Mouse (Mus musculus) liver, embryonic 13.5 days (tissue): ENCODE measurements around the gene Arv1. TPM values are rescaled to one million over a fixed set of nuclear protein-coding genes. Genes with fewer than 3 reads are reported as not detected.

Experiments
- ATAC-seq: fragments of 200-750 bp; cut with Nextera tagmentation; 2 replicates; pipeline ENCODE4 v1.8.0; 2017; ENCODE audit warnings: low read depth, mild to moderate bottlenecking, moderate number of reproducible peaks, moderate library complexity
- DNase-seq: peaks from one replicate; pipeline ENCODE4 v3.0.0; 2022
- H3K27ac ChIP-seq: fragments of 300-500 bp; sonication (generic); 2 replicates; pipeline ENCODE4 v1.5.1; 2015; ENCODE audit warnings: moderate library complexity, mild to moderate bottlenecking, inconsistent platforms
- H3K27me3 ChIP-seq: fragments of 300-500 bp; sonication (generic); 2 replicates; pipeline ENCODE4 v1.6.1; 2015; ENCODE audit warnings: mild to moderate bottlenecking, inconsistent platforms
- H3K36me3 ChIP-seq: fragments of 300-500 bp; sonication (generic); 2 replicates; pipeline ENCODE4 v1.6.1; 2015; ENCODE audit warnings: mild to moderate bottlenecking, inconsistent platforms
- H3K4me1 ChIP-seq: fragments of 300-500 bp; sonication (generic); replicated peaks from 2 replicates; pipeline ENCODE4 v1.6.1; 2015; ENCODE audit warnings: inconsistent platforms
- H3K4me2 ChIP-seq: fragments of 300-500 bp; sonication (generic); 2 replicates; pipeline ENCODE4 v1.6.1; 2015; ENCODE audit warnings: inconsistent platforms, mild to moderate bottlenecking, moderate library complexity
- H3K4me3 ChIP-seq: fragments of 300-500 bp; sonication (generic); replicated peaks from 2 replicates; pipeline ENCODE4 v1.5.1; 2015; ENCODE audit warnings: mild to moderate bottlenecking, inconsistent platforms
- H3K9ac ChIP-seq: fragments of 300-500 bp; sonication (generic); 2 replicates; pipeline ENCODE4 v1.6.1; 2015; ENCODE audit warnings: mild to moderate bottlenecking, inconsistent platforms
- H3K9me3 ChIP-seq: fragments of 300-500 bp; sonication (generic); replicated peaks from 2 replicates; pipeline ENCODE4 v1.6.1; 2016; ENCODE audit warnings: inconsistent platforms
- WGBS: fragments of 180-500 bp; shearing (Covaris S2); methylation state at CpG from one replicate; pipeline ENCODE4 v1.1.7; 2015; ENCODE audit not compliant: insufficient replicate concordance; 5-methylcytosine and 5-hydroxymethylcytosine counted together
- polyA plus RNA-seq: library from polyadenylated mRNA; unstranded; fragments of >200 nt; fragmentation: Nextera tagmentation; extraction: Ambion mirVana; gene quantifications from 2 replicates; pipeline ENCODE4 v1.2.1, GENCODE M21; 2015

Gene Arv1
- polyA plus RNA-seq, 1 experiment from 2014 or later = 8.3 TPM

DNA sequence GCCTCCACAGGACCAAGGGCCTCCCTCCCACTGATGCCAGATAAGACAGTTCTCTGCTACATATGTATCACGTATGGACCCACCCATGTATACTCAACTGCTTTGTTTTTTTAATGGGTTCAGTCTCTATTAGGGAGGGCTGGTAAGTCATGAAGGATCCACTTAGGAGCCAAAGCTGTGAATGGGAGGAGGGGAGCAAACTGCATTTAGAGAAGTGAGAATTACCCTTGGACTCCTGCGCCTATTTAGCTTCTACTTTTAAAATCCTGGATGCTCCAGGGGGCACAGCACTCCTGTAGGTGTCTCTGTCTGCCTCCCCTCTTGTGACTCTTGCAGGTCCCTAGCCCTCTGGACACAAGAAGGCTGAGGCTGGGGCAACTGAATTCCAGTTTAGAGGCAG is 34.2 kb downstream of the Arv1 start:
- Histone ChIP-seq H3K36me3 (no peaks in the 10 kb centered on the region), H3K9ac (no peak overlapping the region), H3K27ac (no peak overlapping the region), H3K9me3 (no peaks in the 10 kb centered on the region), H3K4me3 (no peak overlapping the region), H3K27me3 (peaks cover 45% of the 10 kb centered on the region), H3K4me1 (peaks cover 40% of the 10 kb centered on the region), H3K4me2 (no peak overlapping the region)
- no peak for ATAC-seq
- no peak for DNase-seq
- 29% methylated on average over 2 of the region's 2 CpGs for WGBS

DNA sequence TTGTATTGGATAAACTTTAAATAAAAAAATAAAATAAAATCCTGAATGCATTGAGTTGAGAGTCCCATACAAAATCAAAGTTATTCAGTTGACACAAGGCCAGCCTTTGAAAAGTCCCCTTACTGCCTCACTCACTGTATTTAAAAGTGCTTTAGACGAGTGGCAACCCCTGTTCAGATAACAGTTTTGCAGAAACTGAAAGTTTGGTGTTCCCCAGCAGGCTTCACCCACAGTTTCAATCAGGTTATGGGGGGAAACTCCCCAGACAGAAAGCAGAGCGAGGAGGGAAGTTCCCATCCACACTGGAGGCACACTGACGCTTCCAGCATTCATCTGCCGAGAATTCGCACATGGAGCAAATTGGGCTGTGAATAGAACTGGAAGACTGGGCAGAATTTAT is 34.7 kb downstream of the Arv1 start:
- Histone ChIP-seq H3K36me3 (no peaks in the 10 kb centered on the region), H3K9ac (no peak overlapping the region), H3K9me3 (no peaks in the 10 kb centered on the region), H3K4me1 (peaks cover 36% of the 10 kb centered on the region), H3K27me3 (peaks cover 41% of the 10 kb centered on the region), H3K4me3 (no peak overlapping the region), H3K27ac (no peak overlapping the region), H3K4me2 (no peak overlapping the region)
- no peak for ATAC-seq
- no peak for DNase-seq
- 43% methylated on average over 5 of the region's 5 CpGs for WGBS

DNA sequence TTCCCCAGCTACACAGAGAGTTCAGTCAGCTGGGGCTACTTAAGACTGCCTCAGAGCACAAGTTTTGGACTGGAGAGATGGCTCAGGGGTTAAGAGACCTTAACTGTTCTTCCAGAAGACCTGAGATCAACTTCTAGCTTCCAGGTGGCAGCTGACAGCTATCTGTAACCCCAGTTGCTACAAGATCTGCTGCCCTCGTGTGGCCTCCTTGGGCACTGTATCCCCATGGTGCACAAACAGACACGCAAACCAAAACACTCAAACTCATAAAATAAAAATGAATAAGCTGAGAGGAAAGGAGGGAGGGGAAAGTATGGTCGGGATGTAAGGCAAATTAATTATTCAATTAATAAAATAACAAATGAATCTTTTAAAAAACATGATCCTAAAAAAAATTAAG is 36.6 kb downstream of the Arv1 start:
- no peak for ATAC-seq
- Histone ChIP-seq H3K4me1 (peaks cover 18% of the 10 kb centered on the region; the same call in 1 of the 2 replicates), H3K4me3 (no peak overlapping the region), H3K27ac (no peak overlapping the region), H3K9me3 (no peaks in the 10 kb centered on the region), H3K4me2 (no peak overlapping the region), H3K36me3 (no peaks in the 10 kb centered on the region), H3K27me3 (peaks cover 21% of the 10 kb centered on the region), H3K9ac (no peak overlapping the region)
- 19% methylated on average over 3 of the region's 3 CpGs for whole genome bisulfite sequencing
- no peak for DNase-seq

DNA sequence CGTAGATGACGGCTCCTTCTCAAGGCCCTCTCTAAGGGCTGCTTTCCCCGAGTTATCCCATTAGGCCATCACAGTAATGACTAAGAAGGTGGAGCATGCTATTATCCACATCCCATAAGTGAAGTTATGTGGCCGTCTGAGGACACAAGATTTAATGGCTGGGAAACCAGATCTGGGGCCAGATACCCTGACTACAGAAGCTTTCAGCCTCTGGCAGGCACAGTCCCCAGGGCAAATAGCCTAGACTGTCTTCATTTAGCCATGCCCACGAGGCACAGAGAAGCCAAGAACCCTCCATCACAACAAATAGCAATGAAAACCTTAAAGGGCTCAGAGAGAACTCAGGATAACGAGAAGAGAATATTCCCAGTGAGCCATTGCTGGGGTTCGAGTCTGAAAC is 41.1 kb downstream of the Arv1 start:
- H3K4me3 ChIP-seq = no peak overlapping the region
- 55% methylated on average over 7 of the region's 7 CpGs for WGBS
- no peaks in the 10 kb centered on the region for H3K27me3 ChIP-seq
- no peaks in the 10 kb centered on the region for H3K9me3 ChIP-seq
- no peak overlapping the region for H3K4me2 ChIP-seq
- no peak overlapping the region for H3K27ac ChIP-seq
- no peak for ATAC-seq
- DNase-seq = no peak
- H3K36me3 ChIP-seq = no peaks in the 10 kb centered on the region
- no peak overlapping the region for H3K9ac ChIP-seq
- H3K4me1 ChIP-seq = no peaks in the 10 kb centered on the region

DNA sequence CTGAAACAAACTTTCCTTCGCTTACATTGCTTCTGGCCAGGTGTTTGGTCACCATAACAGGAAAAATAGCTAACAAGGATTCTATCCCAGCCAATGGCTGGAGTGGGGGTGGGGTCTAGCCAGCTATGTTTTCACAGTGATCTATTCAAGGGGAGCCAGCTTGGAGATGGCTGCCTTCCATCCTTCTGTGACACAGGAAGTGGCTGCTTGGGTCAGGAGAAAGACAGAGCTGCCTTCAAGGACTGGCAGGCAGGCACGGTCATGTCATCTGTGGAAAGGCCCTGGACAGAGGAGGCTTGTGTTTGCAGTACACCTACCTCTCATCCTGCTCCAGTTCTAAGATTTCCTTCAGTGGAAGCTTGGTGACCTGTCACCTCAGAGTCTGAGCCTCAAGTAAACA is 50.5 kb downstream of the Arv1 start:
- 49% methylated on average over 2 of the region's 2 CpGs for WGBS

DNA sequence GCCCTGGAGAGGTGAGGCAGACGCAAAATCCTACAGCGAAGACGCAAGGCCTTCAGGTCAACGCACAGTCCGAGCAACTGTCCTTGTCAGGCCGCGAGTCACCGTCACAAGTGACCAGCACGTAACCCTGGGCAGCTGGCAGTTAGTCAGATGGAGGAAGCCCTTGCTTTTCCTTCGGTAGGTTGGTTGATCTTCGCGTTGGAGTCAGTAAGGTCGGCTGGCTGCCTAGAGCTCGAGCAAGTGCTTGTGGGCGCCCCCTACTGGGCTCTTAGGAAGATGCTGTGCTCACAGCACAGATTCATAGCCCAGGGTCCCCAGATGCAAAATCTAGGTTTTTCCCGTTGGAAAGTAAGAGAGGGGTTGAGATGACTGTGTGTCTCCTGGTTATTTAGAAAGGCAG is 53.8 kb downstream of the Arv1 start:
- H3K27me3 ChIP-seq = peaks cover 10% of the 10 kb centered on the region; the same call in 1 of the 2 replicates
- no peak overlapping the region for H3K9ac ChIP-seq
- ATAC-seq (no peak), DNase-seq (no peak)
- WGBS = 11% methylated on average over 16 of the region's 16 CpGs
- no peaks in the 10 kb centered on the region for H3K36me3 ChIP-seq
- no peaks in the 10 kb centered on the region for H3K4me1 ChIP-seq
- no peaks in the 10 kb centered on the region for H3K9me3 ChIP-seq
- H3K4me3 ChIP-seq = no peak overlapping the region
- no peak overlapping the region for H3K4me2 ChIP-seq
- no peak overlapping the region for H3K27ac ChIP-seq

More for the DNA sequence above, 50.5 kb downstream of the Arv1 start:
- Histone ChIP-seq H3K4me2 (no peak overlapping the region), H3K4me1 (no peaks in the 10 kb centered on the region), H3K9me3 (no peaks in the 10 kb centered on the region), H3K4me3 (no peak overlapping the region), H3K27me3 (peaks cover 8% of the 10 kb centered on the region; the same call in 1 of the 2 replicates), H3K9ac (no peak overlapping the region), H3K36me3 (no peaks in the 10 kb centered on the region), H3K27ac (no peak overlapping the region)
- no peak for ATAC-seq
- DNase-seq = no peak

DNA sequence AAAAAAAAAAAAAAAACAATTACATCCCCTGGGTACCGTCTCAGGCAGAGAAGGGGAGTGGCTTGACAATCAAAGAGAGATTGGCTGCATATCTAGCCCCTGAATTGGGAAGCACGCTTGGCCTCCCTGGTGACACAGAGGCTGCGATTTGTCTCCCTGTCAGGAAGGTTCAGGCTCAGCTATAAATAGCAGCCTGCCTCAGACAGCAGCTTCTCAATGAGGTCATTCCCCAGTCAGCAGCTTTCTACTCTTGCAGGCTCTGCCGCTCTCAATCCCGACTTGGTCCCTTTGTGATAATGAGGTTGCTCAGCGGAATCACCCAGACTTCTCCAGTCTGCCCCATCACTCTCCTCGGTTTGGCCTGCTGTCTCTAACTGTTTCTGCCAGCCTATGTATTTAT is 58.3 kb downstream of the Arv1 start:
- Histone ChIP-seq H3K9ac (no peak overlapping the region), H3K27ac (no peak overlapping the region), H3K27me3 (peaks cover 14% of the 10 kb centered on the region; the same call in 1 of the 2 replicates), H3K9me3 (no peaks in the 10 kb centered on the region), H3K4me3 (no peak overlapping the region), H3K4me1 (no peaks in the 10 kb centered on the region), H3K4me2 (no peak overlapping the region), H3K36me3 (no peaks in the 10 kb centered on the region)
- WGBS = 11% methylated on average over 7 of the region's 7 CpGs
- ATAC-seq (no peak), DNase-seq (no peak)

DNA sequence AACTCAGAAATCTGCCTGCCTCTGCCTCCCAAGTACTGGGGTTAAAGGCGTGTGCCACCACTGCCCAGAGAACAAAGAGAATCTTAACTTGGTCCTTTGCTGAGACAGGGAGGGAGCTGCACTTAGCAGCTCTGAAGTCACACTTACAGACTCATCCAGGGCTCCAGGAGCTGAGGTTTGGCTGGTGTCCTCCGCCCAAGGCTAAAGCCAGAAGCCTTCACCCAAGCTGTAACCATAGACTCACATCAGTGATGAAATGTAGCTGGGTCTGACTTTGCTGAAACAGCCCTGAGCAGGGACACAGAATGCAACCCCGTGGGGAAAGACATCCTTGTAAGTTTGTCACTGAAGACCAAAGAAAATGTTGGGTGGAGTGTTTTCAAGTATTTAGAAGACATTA is 60.5 kb downstream of the Arv1 start:
- ATAC-seq = no peak
- Histone ChIP-seq H3K27me3 (peaks cover 14% of the 10 kb centered on the region; the same call in 1 of the 2 replicates), H3K27ac (no peak overlapping the region), H3K9ac (no peak overlapping the region), H3K36me3 (no peaks in the 10 kb centered on the region), H3K4me3 (no peak overlapping the region), H3K9me3 (no peaks in the 10 kb centered on the region), H3K4me2 (no peak overlapping the region), H3K4me1 (no peaks in the 10 kb centered on the region)
- DNase-seq = no peak
- WGBS = 51% methylated on average over 3 of the region's 3 CpGs

DNA sequence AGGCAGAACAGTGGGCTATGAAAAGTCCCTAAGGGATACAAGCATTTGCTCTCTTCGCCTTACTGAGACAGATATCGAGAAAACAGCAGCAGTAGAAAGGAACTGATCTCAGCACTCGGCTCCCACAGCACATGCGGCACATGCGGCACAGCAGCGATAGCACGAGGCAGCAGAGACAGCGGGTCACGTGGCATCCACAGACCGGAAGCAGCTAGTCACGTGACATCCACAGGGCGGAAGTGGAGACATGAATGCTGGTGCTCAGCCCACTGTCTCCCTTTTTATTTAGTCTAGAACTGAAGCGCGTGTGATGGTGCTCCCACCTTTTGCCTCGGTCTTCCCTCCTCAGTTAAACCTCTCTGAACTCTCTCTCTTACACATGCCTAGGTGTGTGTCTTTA is 61.3 kb downstream of the Arv1 start:
- Histone ChIP-seq H3K36me3 (no peaks in the 10 kb centered on the region), H3K4me1 (no peaks in the 10 kb centered on the region), H3K9ac (no peak overlapping the region), H3K9me3 (no peaks in the 10 kb centered on the region), H3K27me3 (peaks cover 18% of the 10 kb centered on the region; the same call in 1 of the 2 replicates), H3K27ac (no peak overlapping the region), H3K4me3 (no peak overlapping the region), H3K4me2 (no peak overlapping the region)
- ATAC-seq (no peak), DNase-seq (no peak)
- 75% methylated on average over 15 of the region's 15 CpGs for WGBS

Other genes with a start within 250 kb of the Arv1 start
- gene Cog2, start 201.4 kb upstream of the Arv1 start, polyA plus RNA-seq = 19.1 and 22.1 TPM in 2 replicates
- 50.2 and 54.9 TPM in 2 replicates for gene Agt, start 152.4 kb upstream of the Arv1 start, polyA plus RNA-seq
- 0.22 TPM in 1 of 2 replicates, not detected in the other for gene Capn9, start 146.0 kb upstream of the Arv1 start, polyA plus RNA-seq
- 4.6 and 5.8 TPM in 2 replicates for gene 2310022B05Rik, start 58.8 kb upstream of the Arv1 start, polyA plus RNA-seq
- gene Ttc13, start 156 bp upstream of the Arv1 start, polyA plus RNA-seq = 20.6 and 23.7 TPM in 2 replicates
- 2.6 and 2.9 TPM in 2 replicates for gene Fam89a, start 29.7 kb downstream of the Arv1 start, polyA plus RNA-seq
- gene Trim67, start 71.0 kb downstream of the Arv1 start, polyA plus RNA-seq = 0.03 TPM in 1 of 2 replicates, not detected in the other
- 47.3 and 53.9 TPM in 2 replicates for gene Gnpat, start 140.9 kb downstream of the Arv1 start, polyA plus RNA-seq
- gene 2810004N23Rik, start 141.0 kb downstream of the Arv1 start, polyA plus RNA-seq = 28.9 and 35.3 TPM in 2 replicates
- 4.2 and 4.5 TPM in 2 replicates for gene Exoc8, start 175.6 kb downstream of the Arv1 start, polyA plus RNA-seq
- gene Sprtn, start 175.7 kb downstream of the Arv1 start, polyA plus RNA-seq = 6.1 and 7.5 TPM in 2 replicates
- gene Egln1, start 227.2 kb downstream of the Arv1 start, polyA plus RNA-seq = 2.7 TPM in 2 replicates